Mouse (Mus musculus): ENCODE measurements around the gene Fbl.
A peak's percentile ranks its signal among the peaks of the same experiment; 100 is the strongest.
"Not testable (repeated sequence)": the region's sequence is repeated elsewhere in the genome, so short reads cannot be mapped to it uniquely, and the experiment has no call there.

Fbl gene

GRCm38 (mm10) chr7:28195414-28196098 is 26.0 kb downstream of the Fbl start:
- no peak for DNase-seq

- no peak for DNase-seq
Measured at GRCm38 (mm10) chr7:28196528-28196927, 27.0 kb downstream of the Fbl start.

GRCm38 (mm10) chr7:28199054-28199453 is 29.5 kb downstream of the Fbl start:
- no peak for DNase-seq

- DNase-seq = no peak
Measured at GRCm38 (mm10) chr7:28203207-28204108, 33.9 kb downstream of the Fbl start.

- no peak for DNase-seq
Measured at GRCm38 (mm10) chr7:28206044-28206600, 36.6 kb downstream of the Fbl start.

- DNase-seq = no peak
Measured at GRCm38 (mm10) chr7:28208396-28208987, 39.0 kb downstream of the Fbl start.

- peak; percentile 62 for DNase-seq
Measured at GRCm38 (mm10) chr7:28208988-28209508, 39.5 kb downstream of the Fbl start.

GRCm38 (mm10) chr7:28210731-28211130 is 41.2 kb downstream of the Fbl start:
- DNase-seq = no peak

GRCm38 (mm10) chr7:28214142-28214541 is 44.6 kb downstream of the Fbl start:
- peak; percentile 67 for DNase-seq

- DNase-seq = not testable (repeated sequence)
Measured at GRCm38 (mm10) chr7:28215950-28216349, 46.4 kb downstream of the Fbl start.

- DNase-seq = not testable (repeated sequence)
Measured at GRCm38 (mm10) chr7:28217811-28218210, 48.3 kb downstream of the Fbl start.

GRCm38 (mm10) chr7:28218951-28219740 is 49.6 kb downstream of the Fbl start:
- peak; percentile 78 for DNase-seq

GRCm38 (mm10) chr7:28226836-28227235 is 57.3 kb downstream of the Fbl start:
- DNase-seq = not testable (repeated sequence)

- not testable (repeated sequence) for DNase-seq
Measured at GRCm38 (mm10) chr7:28227421-28227820, 57.9 kb downstream of the Fbl start.
